Mouse (Mus musculus) gastrocnemius, adult 2 months (tissue): Measurements from ENCODE around the gene Ttc1. TPM values are rescaled to one million over a fixed set of nuclear protein-coding genes. Genes with fewer than 3 reads are reported as not detected.

ENCODE experiments used
- DNase-seq: peaks from one replicate; pipeline ENCODE4 v3.0.0; 2022
- H3K27ac ChIP-seq: fragments of 200-600 bp; 2 replicates; pipeline ENCODE4 v1.8.1; 2022; ENCODE audit warnings: mild to moderate bottlenecking
- H3K4me3 ChIP-seq: fragments of 200-600 bp; 2 replicates; pipeline ENCODE4 v1.8.1; 2022; ENCODE audit warnings: mild to moderate bottlenecking, moderate library complexity
- CTCF ChIP-seq: fragments of 200-600 bp; IDR thresholded peaks from 2 replicates; pipeline ENCODE4 v1.8.1; 2022; ENCODE audit warnings: antibody characterized with exemption, mild to moderate bottlenecking, moderate library complexity
- intact Hi-C: fragments of 180-260 bp; cut with DNase I; formaldehyde crosslinking; loops from one replicate; pipeline ENCODE4 v1.15.1; 2025
- total RNA-seq, 2 experiments: library from RNA; stranded (reverse); gene quantifications; 2 replicates each; pipeline ENCODE4 v1.2.3; 2021

Ttc1 gene
- total RNA-seq, 2 experiments from 2014 or later, result 57.7 to 68.8 TPM

GRCm38 (mm10) chr11:43698621-43699020 is 49.2 kb downstream of the Ttc1 start:
- Histone ChIP-seq H3K4me3 (no peak overlapping the region), H3K27ac (no peak overlapping the region)
- no peak for DNase-seq
- intact Hi-C loops, result no loop called here
- no peak; the same call in 1 of the 2 replicates for TF ChIP-seq CTCF

DNA sequence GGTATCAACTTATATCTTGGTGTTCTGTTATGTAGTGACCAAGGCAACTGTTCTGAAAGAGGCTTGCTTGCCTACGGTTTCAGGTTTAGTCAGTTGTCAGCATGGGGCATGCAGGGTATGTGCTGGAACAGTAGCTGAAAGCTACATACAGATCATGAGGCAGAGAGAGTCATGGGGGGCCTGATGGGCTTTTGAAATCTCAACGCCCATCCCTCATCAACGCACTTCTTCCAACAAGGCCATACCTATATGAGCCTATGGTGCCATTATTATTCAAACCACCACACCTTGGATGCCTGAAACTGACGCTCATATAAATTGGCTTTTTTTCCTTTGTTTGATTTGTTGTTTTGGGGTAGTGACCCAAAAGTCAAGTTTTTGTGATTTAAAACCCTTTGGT is 51.2 kb downstream of the Ttc1 start:
- TF ChIP-seq CTCF, result no peak
- Histone ChIP-seq H3K4me3 (no peak overlapping the region), H3K27ac (no peak overlapping the region)
- DNase-seq, result no peak
- intact Hi-C loops, result no loop called here

GRCm38 (mm10) chr11:43688850-43689249 is 59.0 kb downstream of the Ttc1 start:
- no peak for TF ChIP-seq CTCF
- no peak overlapping the region for H3K4me3 ChIP-seq
- intact Hi-C loops, result no loop called here
- DNase-seq, result no peak
- no peak overlapping the region for H3K27ac ChIP-seq

DNA sequence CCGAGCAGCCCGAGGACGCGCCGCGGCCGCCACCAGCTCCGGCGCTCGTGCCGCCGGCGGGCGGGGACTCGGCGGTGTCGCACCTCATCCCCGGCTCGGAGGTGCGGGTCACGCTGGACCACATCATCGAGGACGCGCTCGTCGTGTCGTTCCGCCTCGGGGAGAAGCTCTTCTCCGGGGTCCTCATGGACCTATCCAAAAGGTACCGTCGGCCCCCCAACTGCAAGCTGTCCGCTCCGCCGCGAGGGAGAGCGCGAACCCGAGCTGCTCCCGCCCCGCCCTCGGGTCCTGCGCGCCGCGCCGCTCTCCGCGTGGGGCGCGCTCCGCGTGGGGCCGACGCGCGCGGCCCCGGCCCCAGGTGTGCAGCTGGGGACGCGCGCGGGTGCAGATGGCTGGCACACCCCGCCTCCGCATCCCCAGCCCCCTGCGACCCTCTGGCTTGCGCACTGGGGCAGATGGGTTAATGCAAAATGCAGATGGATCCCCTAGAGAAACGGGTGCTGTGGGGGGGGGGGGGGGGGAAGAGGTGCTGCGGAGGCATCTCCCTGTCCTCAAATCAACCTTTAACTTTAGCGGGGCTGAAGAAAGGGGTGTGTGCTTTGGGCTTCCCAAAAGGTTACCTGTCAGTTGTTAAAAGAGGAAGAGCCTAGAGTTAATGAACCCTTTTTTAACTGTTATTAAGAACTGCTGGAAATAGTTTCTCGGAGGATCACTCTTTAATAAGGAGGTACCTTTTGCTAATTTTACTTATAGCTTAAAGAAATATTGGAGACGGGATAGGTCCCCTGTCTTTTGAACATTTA is 65.2 kb downstream of the Ttc1 start:
- DNase-seq, result peak; percentile 72
- Histone ChIP-seq H3K4me3 (peak overlapping the region; percentile 95), H3K27ac (peak overlapping the region; percentile 95)
- no peak for TF ChIP-seq CTCF
- intact Hi-C loops, result loop anchor here (5.0 kb wide), 1 partner anchor 65 kb away; the partner anchor contains the start of gene Ttc1

DNA sequence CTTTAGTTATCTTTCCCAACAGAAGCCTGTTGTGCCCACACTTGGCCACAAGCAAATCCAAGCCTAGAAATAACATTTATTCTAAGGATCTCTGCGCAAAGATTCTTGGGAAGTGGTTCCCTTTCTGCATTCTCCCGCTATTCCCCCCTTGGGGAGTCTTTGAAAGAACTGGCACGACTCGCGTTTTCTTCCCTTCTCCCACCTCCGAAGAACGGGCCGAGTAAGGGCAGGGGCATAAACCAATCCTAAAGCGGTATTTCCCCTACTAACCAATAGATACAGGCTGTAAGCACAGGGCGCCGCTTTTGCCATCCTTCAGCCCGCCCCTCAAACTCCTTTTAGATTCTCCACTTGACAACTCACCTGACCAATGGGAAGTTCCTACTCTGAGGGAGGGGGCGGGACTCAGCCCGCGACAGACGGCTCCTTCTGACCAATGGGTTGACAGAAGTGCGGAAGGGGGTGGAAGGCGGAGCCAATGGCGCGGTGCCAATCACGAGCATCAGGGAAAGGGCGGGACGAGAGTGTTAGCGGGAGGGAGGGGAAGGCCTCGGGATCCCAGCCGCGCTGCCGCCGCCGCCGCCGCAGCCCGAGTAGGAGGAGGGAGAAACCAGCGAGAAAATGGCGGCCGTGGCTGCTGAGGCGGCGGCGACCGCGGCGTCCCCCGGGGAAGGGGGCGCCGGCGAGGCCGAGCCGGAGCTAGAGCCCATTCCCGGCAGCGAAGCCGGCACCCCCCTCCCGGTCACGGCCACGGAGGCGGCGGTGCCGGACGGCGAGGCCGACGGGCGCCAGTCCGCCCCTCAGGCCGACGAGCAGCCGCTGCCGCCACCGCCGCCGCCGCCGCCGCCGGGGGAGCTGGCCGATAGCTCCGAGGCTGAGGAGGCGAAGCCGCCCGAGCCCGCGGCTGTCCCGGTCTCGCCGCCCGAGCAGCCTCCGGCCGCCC is 66.1 kb downstream of the Ttc1 start, which contains the start of gene Pwwp2a:
Pwwp2a (plus strand) TSS at position 527 of the 943 bp plus-strand sequence.
- peak; percentile 100 for DNase-seq
- peak within 1 kb of the TSS; percentile 95 for H3K27ac ChIP-seq
- peak within 1 kb of the TSS; percentile 95 for H3K4me3 ChIP-seq
- TF ChIP-seq CTCF, result peak; percentile 27
- intact Hi-C loops, result loop anchor here (5.0 kb wide), 1 partner anchor 66 kb away; the partner anchor contains the start of gene Ttc1

Other genes starting within 250 kb of the Ttc1 start
- under 1 TPM in 1 of 2 experiments, not detected in 1; 0.33 TPM for gene Ccnjl, start 219.2 kb downstream of the Ttc1 start, total RNA-seq
- gene 4933415A04Rik, start 161.0 kb downstream of the Ttc1 start, total RNA-seq, result not detected
- not detected for gene Fabp6, start 146.5 kb downstream of the Ttc1 start, total RNA-seq
- gene Pwwp2a, start 66.0 kb downstream of the Ttc1 start, total RNA-seq, result 10 to 100 TPM; 16.0 to 17.9 TPM
- gene Adra1b, start 153.2 kb upstream of the Ttc1 start, total RNA-seq, result under 1 TPM; 0.26 to 0.42 TPM